Mouse (Mus musculus): Measurements from ENCODE around the gene Fzd1. TPM values are rescaled to one million over a fixed set of nuclear protein-coding genes. Genes with fewer than 3 reads are reported as not detected.
A peak's percentile ranks its signal among the peaks of the same experiment; 100 is the strongest.

The Fzd1 gene
- total and polyA plus RNA-seq, 2 experiments from 2014 or later, result 7.1 to 65.8 TPM

DNA sequence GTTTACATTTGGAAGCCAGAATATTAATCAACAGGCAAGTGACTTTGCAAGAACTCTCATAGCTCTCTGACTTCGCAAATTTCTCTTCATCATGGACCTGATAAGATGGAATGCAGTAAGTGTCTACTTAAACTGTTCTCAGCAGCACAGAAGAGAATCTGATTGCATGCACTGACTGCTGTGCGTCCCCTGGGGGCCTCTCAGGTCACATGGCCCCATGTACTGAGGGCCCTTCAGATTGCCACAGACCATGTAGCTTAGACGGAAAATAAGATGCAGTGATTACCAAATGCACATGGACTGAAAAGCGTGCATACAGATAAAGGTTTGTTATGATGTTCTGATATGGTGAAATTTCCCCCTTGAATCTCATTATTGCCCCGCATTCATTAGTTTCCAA lies 8.9 kb upstream of the Fzd1 start:
- DNase-seq (ENCODE audit: low spot score), result no peak
- Histone ChIP-seq H3K27me3 (ENCODE audit: insufficient read depth, low read length) (no peaks in the 10 kb centered on the region), H3K9me3 (ENCODE audit: low read length) (no peaks in the 10 kb centered on the region), H3K36me3 (ENCODE audit: insufficient read depth, low read length) (no peaks in the 10 kb centered on the region), H3K4me3 (ENCODE audit: low read length) (no peak overlapping the region), H3K9ac (replicated peaks; ENCODE audit: low read length) (no peak overlapping the region), H3K27ac (no peak overlapping the region), H3K4me1 (ENCODE audit: insufficient read depth, low read length) (no peaks in the 10 kb centered on the region), H3K4me2 (ENCODE audit: low read depth, low read length) (no peak overlapping the region)
- ATAC-seq, result no peak
- 70% methylated on average over 5 of the region's 5 CpGs for WGBS
- no peak for TF ChIP-seq CTCF (IDR thresholded peaks at IDR 0.05; ENCODE audit: low read depth)

DNA sequence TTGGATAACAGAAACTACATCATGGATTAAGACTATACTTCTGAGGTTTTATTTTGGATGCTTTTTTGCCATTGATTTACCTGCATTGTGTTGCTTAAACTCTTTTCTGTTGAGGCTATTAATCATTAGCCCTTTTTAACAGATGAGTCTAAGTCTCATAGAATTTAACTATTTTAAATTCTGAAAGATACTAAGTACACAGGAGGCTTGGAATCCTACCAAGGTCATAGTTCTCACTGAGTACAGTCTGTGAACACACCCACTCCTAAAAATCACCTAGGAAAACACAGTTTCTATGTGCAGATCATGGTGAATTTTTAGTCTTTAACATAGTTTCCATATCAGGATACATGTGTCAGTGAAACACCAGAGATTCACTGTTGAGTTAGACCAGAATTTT lies 4.1 kb upstream of the Fzd1 start:
- no peak for ATAC-seq

DNA sequence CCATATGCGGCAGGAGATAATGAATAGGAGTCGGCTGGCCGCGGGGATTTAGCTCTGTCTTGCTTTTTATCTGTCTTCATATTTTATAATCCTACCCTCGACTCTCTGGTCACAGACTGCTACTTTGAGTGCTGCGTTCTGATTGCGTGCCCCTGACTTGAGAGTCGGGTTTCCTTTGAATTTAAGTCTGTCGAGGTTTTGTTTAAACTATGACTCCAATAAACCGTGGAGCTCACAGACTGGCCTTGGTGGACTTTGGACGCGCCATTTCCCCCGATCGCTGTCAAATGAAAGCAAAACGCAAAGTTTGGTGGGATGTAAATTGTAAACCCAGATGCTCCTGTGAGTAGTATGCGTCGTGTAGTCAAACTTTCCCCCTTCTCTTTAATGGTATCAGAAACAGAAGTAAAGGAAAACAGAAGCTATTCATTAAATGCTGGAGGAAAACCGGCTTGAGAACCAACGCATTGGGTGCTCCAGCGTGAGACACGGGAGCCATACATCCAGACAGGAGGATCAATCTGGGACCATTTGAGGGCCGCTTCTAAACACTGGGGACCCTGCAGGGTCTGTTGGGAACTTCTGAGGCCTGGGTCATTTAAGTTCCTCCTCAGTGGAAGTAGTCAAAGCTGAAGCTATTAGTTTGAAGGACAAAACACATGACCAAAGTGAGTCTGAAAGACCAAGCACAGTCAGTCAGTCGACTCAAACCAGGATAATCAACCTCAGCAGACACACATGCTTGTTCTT lies 671 bp upstream of the Fzd1 start:
- Histone ChIP-seq H3K4me2 (ENCODE audit: low read depth, low read length) (peak overlapping the region; percentile 96), H3K4me1 (ENCODE audit: insufficient read depth, low read length) (peaks cover 3% of the 10 kb centered on the region; the same call in 1 of the 2 replicates), H3K27ac (peak overlapping the region; percentile 90), H3K9ac (replicated peaks; ENCODE audit: low read length) (peak overlapping the region; percentile 79), H3K27me3 (ENCODE audit: insufficient read depth, low read length) (no peaks in the 10 kb centered on the region), H3K9me3 (ENCODE audit: low read length) (no peaks in the 10 kb centered on the region), H3K4me3 (ENCODE audit: low read length) (peak overlapping the region; percentile 91), H3K36me3 (ENCODE audit: insufficient read depth, low read length) (no peaks in the 10 kb centered on the region)
- WGBS, result 1% methylated on average over 23 of the region's 23 CpGs
- no peak for TF ChIP-seq CTCF (IDR thresholded peaks at IDR 0.05; ENCODE audit: low read depth)
- ATAC-seq (no peak; the same call in 1 of the 2 replicates), DNase-seq (ENCODE audit: low spot score) (peak; percentile 25)

More for the DNA sequence above, 4.1 kb upstream of the Fzd1 start:
- no peak overlapping the region for H3K27ac ChIP-seq
- H3K9me3 ChIP-seq (ENCODE audit: low read length), result no peaks in the 10 kb centered on the region
- H3K4me3 ChIP-seq (ENCODE audit: low read length), result no peak overlapping the region
- no peaks in the 10 kb centered on the region for H3K36me3 ChIP-seq (ENCODE audit: insufficient read depth, low read length)
- H3K4me2 ChIP-seq (ENCODE audit: low read depth, low read length), result no peak overlapping the region
- TF ChIP-seq CTCF (IDR thresholded peaks at IDR 0.05; ENCODE audit: low read depth), result no peak
- no peak overlapping the region for H3K9ac ChIP-seq (replicated peaks; ENCODE audit: low read length)
- DNase-seq (ENCODE audit: low spot score), result no peak
- peaks cover 3% of the 10 kb centered on the region; the same call in 1 of the 2 replicates for H3K4me1 ChIP-seq (ENCODE audit: insufficient read depth, low read length)
- H3K27me3 ChIP-seq (ENCODE audit: insufficient read depth, low read length), result no peaks in the 10 kb centered on the region

DNA sequence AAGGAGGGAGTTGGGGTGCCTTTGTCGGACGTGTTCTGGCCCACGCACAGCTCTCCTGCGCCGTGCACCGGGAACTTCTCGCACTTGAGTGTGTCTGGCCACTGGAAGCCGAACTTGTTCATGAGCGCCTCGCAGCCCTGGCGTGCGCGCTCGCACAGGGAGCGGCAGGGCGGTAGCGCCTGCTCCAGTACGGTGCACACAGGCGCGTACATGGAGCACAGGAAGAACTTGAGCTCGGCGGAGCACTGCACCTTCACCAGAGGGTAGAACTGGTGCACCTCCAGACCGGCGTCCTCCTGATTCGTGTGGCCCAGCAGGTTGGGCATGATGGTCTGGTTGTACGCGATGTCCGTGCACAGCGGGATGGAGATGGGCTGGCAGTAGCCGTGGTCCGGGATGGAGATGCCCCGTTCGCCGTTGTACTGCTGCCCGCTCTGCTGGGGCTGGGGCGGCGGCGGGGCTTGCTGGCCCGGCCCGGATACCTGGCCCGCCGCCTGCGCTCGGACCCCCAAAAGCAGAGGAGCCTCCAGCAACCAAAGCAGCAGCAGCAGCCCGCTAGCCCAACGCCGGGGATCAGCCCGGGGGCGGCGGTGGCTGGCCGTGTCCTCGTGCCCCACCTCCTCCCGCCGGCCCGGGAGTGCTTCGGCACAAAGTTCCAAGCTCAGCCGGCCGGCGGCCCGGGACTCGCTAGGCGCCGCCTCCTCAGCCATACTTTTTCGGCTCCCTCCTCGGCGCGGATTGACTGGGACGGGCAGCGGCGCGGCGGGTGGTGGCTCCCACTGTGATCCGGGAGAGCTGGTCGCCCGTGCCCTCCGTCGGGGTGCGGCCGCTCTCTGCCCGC lies 744 bp downstream of the Fzd1 start:
- DNase-seq (ENCODE audit: low spot score) (peak; percentile 66), ATAC-seq (peak; percentile 41)
- Histone ChIP-seq H3K9ac (replicated peaks; ENCODE audit: low read length) (peak overlapping the region; percentile 79), H3K9me3 (ENCODE audit: low read length) (no peaks in the 10 kb centered on the region), H3K4me3 (ENCODE audit: low read length) (peak overlapping the region; percentile 91), H3K4me2 (ENCODE audit: low read depth, low read length) (peak overlapping the region; percentile 96), H3K27ac (peak overlapping the region; percentile 90), H3K27me3 (ENCODE audit: insufficient read depth, low read length) (no peaks in the 10 kb centered on the region), H3K36me3 (ENCODE audit: insufficient read depth, low read length) (no peaks in the 10 kb centered on the region), H3K4me1 (ENCODE audit: insufficient read depth, low read length) (peaks cover 3% of the 10 kb centered on the region; the same call in 1 of the 2 replicates)
- WGBS, result under 1% methylated on average over 72 of the region's 80 CpGs
- peak; percentile 16; the same call in 1 of the 2 replicates for TF ChIP-seq CTCF (IDR thresholded peaks at IDR 0.05; ENCODE audit: low read depth)

DNA sequence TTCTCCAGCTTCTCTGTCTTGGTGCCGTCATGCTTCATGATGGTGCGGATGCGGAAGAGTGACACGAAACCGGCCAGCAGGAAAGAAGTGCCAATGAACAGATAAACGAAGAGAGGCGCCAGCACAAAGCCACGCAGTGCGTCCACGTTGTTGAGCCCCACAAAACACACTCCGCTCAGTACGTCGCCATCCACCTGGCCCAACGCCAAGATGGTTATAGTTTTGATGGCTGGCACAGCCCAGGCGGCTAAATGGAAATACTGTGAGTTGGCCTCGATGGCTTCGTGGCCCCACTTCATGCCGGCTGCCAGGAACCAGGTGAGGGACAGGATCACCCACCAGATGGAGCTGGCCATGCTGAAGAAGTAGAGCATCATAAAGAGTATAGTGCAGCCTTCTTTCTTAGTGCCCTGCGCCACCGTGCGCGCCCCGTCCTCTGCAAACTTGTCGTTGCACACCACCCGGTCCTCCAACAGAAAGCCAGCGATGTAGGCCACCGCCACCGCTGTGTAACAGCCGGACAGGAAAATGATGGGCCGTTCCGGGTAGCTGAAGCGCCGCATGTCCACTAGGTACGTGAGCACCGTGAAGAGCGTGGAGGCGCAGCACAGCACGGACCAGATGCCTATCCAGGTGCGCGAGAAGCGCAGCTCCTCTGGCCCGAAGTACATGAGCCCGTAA lies 1.7 kb downstream of the Fzd1 start:
- no peaks in the 10 kb centered on the region for H3K9me3 ChIP-seq (ENCODE audit: low read length)
- peak overlapping the region; percentile 96 for H3K4me2 ChIP-seq (ENCODE audit: low read depth, low read length)
- DNase-seq (ENCODE audit: low spot score) (peak; percentile 73), ATAC-seq (peak; percentile 1; the same call in 1 of the 2 replicates)
- peak; percentile 46 for TF ChIP-seq CTCF (IDR thresholded peaks at IDR 0.05; ENCODE audit: low read depth)
- peak overlapping the region; percentile 91 for H3K4me3 ChIP-seq (ENCODE audit: low read length)
- H3K27ac ChIP-seq, result peak overlapping the region; percentile 90; the same call in 1 of the 2 replicates
- H3K36me3 ChIP-seq (ENCODE audit: insufficient read depth, low read length), result no peaks in the 10 kb centered on the region
- WGBS, result 2% methylated on average over 43 of the region's 43 CpGs
- no peaks in the 10 kb centered on the region for H3K27me3 ChIP-seq (ENCODE audit: insufficient read depth, low read length)
- peak overlapping the region; percentile 79 for H3K9ac ChIP-seq (replicated peaks; ENCODE audit: low read length)
- peaks cover 3% of the 10 kb centered on the region; the same call in 1 of the 2 replicates for H3K4me1 ChIP-seq (ENCODE audit: insufficient read depth, low read length)

DNA sequence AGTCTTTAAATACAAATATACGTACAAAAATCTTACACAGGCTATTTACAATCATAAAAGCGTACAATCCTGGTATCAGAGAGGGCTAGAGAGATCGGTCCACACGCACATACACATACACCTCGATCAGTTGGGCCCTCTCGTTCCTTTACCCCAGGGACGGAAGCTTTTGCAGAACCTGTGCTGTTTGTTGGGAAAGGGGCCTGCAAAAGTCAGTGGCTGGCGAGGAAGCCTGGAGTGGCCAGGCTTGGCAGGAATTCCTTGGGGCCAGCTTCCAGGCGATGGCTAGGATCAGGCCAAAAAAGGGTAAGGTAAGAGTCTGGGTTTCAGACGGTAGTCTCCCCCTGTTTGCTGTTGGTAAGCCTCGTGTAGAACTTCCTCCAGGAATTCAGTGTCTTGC lies 2.5 kb downstream of the Fzd1 start:
- H3K9me3 ChIP-seq (ENCODE audit: low read length), result no peaks in the 10 kb centered on the region

More for the DNA sequence above, 2.5 kb downstream of the Fzd1 start:
- Histone ChIP-seq H3K27me3 (ENCODE audit: insufficient read depth, low read length) (no peaks in the 10 kb centered on the region), H3K36me3 (ENCODE audit: insufficient read depth, low read length) (no peaks in the 10 kb centered on the region), H3K9ac (replicated peaks; ENCODE audit: low read length) (peak overlapping the region; percentile 79; the same call in 1 of the 2 replicates), H3K4me1 (ENCODE audit: insufficient read depth, low read length) (peaks cover 3% of the 10 kb centered on the region; the same call in 1 of the 2 replicates), H3K4me2 (ENCODE audit: low read depth, low read length) (peak overlapping the region; percentile 96), H3K27ac (no peak overlapping the region), H3K4me3 (ENCODE audit: low read length) (peak overlapping the region; percentile 91)
- no peak for DNase-seq (ENCODE audit: low spot score)
- TF ChIP-seq CTCF (IDR thresholded peaks at IDR 0.05; ENCODE audit: low read depth), result no peak
- no peak for ATAC-seq
- 32% methylated on average over 11 of the region's 11 CpGs for WGBS
